Mouse (Mus musculus): Measurements from ENCODE around the gene Als2cr12. TPM values are rescaled to one million over a fixed set of nuclear protein-coding genes. Genes with fewer than 3 reads are reported as not detected.

Als2cr12 gene
- polyA plus RNA-seq, 2 experiments: 0.12 TPM; not detected in 1

DNA sequence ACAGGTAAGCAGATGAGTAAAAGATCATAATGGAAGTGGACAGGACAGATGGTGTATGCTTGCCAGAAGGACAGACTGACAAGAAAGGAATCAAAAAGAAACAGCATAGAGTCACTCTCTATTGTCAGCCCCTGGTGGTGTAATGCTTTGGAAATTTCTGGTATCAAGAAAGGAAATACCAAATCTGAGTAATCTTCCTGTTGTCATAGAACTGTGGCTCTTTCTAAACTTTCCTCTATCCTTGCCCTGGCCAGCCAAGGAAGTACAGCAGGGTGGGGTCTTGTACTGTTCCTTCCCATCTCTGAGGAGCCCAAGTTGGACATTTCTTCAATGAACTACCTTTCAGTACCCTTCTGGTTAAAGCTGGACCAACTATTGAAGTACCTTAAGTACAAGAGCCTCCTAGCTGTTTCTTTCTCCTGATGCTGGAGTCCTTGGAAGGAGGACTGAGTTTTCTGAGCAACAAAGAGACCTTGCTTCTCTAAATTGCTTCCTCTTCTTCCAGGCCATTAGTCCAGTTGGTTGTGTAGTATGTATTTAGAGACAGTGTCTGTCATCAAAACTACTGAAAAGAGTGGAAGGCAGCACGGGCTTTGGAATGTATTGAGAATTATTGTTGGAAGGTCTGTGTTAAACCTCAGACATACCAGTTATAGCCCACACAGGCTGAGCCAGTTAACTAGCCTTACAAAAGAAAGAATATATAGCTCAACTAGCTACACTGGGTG is 31.4 kb upstream of the Als2cr12 start:
- Histone ChIP-seq H3K9ac (ENCODE audit: low read depth, low read length, severe bottlenecking) (no peak overlapping the region), H3K4me3 (replicated peaks; ENCODE audit: low read length) (no peak overlapping the region), H3K9me3 (ENCODE audit: control insufficient read depth, low read length) (no peaks in the 10 kb centered on the region), H3K36me3 (ENCODE audit: control insufficient read depth, insufficient read depth, low read length) (peaks cover 51% of the 10 kb centered on the region), H3K27ac (replicated peaks; ENCODE audit: low read depth, low read length) (no peak overlapping the region), H3K4me2 (replicated peaks; ENCODE audit: low read depth, low read length, severe bottlenecking) (no peak overlapping the region), H3K27me3 (ENCODE audit: control insufficient read depth, insufficient read depth, low read length) (no peaks in the 10 kb centered on the region), H3K4me1 (ENCODE audit: control insufficient read depth, insufficient read depth, low read length) (peaks cover 13% of the 10 kb centered on the region)
- 90% methylated on average over 1 of the region's 1 CpGs for WGBS
- no peak for ATAC-seq (ENCODE audit: low FRiP score, low read depth)
- no peak for TF ChIP-seq POLR2A (IDR thresholded peaks at IDR 0.05; ENCODE audit: borderline replicate concordance, extremely low read depth, insufficient read depth, insufficient read length)
- DNase-seq (ENCODE audit: low spot score): no peak

DNA sequence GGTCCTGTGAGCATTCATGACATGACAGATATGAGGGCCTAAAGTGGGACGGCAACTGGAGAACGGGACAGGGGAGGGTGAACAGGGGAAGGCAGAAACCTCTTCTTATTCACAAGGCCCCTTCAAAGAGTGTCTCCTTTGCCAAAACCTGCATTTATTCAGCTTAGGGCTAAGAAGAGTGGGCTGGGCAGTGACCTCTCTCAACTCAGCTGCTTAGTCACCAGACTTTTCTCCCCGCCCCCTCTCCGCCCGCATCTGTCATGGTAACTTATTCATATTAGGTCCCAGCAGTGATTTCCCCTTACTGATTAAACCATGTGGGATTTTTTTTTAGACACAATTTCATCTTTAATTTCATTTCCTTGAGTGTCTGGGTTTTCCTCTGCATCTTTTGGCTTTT is 30.0 kb upstream of the Als2cr12 start:
- H3K4me1 ChIP-seq (ENCODE audit: control insufficient read depth, insufficient read depth, low read length): peaks cover 13% of the 10 kb centered on the region
- no peak overlapping the region for H3K4me2 ChIP-seq (replicated peaks; ENCODE audit: low read depth, low read length, severe bottlenecking)
- no peak for DNase-seq (ENCODE audit: low spot score)
- WGBS: 95% methylated on average over 5 of the region's 5 CpGs
- H3K9ac ChIP-seq (ENCODE audit: low read depth, low read length, severe bottlenecking): no peak overlapping the region
- no peak overlapping the region for H3K4me3 ChIP-seq (replicated peaks; ENCODE audit: low read length)
- H3K9me3 ChIP-seq (ENCODE audit: control insufficient read depth, low read length): no peaks in the 10 kb centered on the region
- H3K27me3 ChIP-seq (ENCODE audit: control insufficient read depth, insufficient read depth, low read length): no peaks in the 10 kb centered on the region
- TF ChIP-seq POLR2A (IDR thresholded peaks at IDR 0.05; ENCODE audit: borderline replicate concordance, extremely low read depth, insufficient read depth, insufficient read length): no peak
- H3K27ac ChIP-seq (replicated peaks; ENCODE audit: low read depth, low read length): no peak overlapping the region
- peaks cover 45% of the 10 kb centered on the region for H3K36me3 ChIP-seq (ENCODE audit: control insufficient read depth, insufficient read depth, low read length)
- no peak for ATAC-seq (ENCODE audit: low FRiP score, low read depth)

DNA sequence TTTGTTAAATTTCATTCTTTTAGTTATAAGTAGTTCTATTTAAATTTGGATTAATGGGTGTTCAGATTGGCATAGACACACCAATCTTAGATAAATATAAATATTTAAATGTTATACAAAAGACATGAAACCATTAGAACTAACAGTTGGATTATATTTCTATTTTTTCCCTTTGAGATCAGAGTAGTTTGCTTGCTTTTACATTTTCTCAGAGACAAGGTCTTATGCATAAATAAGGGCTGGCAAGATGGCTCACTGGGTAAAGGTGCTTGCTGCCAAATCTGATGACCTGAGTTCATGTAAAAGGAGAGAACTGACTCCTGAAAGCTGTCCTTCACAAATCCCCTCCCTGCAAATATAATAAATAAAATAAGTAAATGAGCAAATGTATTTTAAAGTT is 29.3 kb upstream of the Als2cr12 start:
- Histone ChIP-seq H3K4me1 (ENCODE audit: control insufficient read depth, insufficient read depth, low read length) (peaks cover 13% of the 10 kb centered on the region), H3K27me3 (ENCODE audit: control insufficient read depth, insufficient read depth, low read length) (no peaks in the 10 kb centered on the region), H3K9ac (ENCODE audit: low read depth, low read length, severe bottlenecking) (no peak overlapping the region), H3K4me2 (replicated peaks; ENCODE audit: low read depth, low read length, severe bottlenecking) (no peak overlapping the region), H3K36me3 (ENCODE audit: control insufficient read depth, insufficient read depth, low read length) (peaks cover 43% of the 10 kb centered on the region), H3K27ac (replicated peaks; ENCODE audit: low read depth, low read length) (no peak overlapping the region), H3K9me3 (ENCODE audit: control insufficient read depth, low read length) (no peaks in the 10 kb centered on the region), H3K4me3 (replicated peaks; ENCODE audit: low read length) (no peak overlapping the region)
- ATAC-seq (ENCODE audit: low FRiP score, low read depth): no peak
- no peak for TF ChIP-seq POLR2A (IDR thresholded peaks at IDR 0.05; ENCODE audit: borderline replicate concordance, extremely low read depth, insufficient read depth, insufficient read length)
- no peak for DNase-seq (ENCODE audit: low spot score)

DNA sequence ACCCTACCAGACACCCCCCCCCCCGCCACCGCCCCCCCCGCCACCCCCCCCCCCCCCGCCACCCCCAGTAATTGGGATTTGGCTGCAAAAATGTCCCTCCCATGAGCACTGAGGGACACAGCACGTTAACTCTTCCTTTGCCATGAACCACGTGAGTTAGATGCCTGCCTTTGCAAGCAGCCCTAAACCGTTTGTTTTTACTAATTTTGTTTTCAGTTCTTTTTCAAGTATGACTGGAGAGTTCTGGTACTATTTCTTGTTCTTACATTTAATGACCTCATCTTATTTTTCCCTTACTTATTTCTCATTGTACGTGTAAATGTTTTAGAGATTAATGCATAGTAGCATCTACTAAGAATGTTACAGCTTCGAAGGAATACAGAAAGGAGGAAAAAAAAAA is 28.7 kb upstream of the Als2cr12 start:
- Histone ChIP-seq H3K4me3 (replicated peaks; ENCODE audit: low read length) (no peak overlapping the region), H3K4me2 (replicated peaks; ENCODE audit: low read depth, low read length, severe bottlenecking) (no peak overlapping the region), H3K27ac (replicated peaks; ENCODE audit: low read depth, low read length) (no peak overlapping the region), H3K36me3 (ENCODE audit: control insufficient read depth, insufficient read depth, low read length) (peaks cover 38% of the 10 kb centered on the region), H3K9ac (ENCODE audit: low read depth, low read length, severe bottlenecking) (no peak overlapping the region), H3K27me3 (ENCODE audit: control insufficient read depth, insufficient read depth, low read length) (no peaks in the 10 kb centered on the region), H3K9me3 (ENCODE audit: control insufficient read depth, low read length) (no peaks in the 10 kb centered on the region), H3K4me1 (ENCODE audit: control insufficient read depth, insufficient read depth, low read length) (peaks cover 13% of the 10 kb centered on the region)
- TF ChIP-seq POLR2A (IDR thresholded peaks at IDR 0.05; ENCODE audit: borderline replicate concordance, extremely low read depth, insufficient read depth, insufficient read length): no peak
- DNase-seq (ENCODE audit: low spot score) (no peak), ATAC-seq (ENCODE audit: low FRiP score, low read depth) (no peak)
- 51% methylated on average over 4 of the region's 9 CpGs for WGBS

DNA sequence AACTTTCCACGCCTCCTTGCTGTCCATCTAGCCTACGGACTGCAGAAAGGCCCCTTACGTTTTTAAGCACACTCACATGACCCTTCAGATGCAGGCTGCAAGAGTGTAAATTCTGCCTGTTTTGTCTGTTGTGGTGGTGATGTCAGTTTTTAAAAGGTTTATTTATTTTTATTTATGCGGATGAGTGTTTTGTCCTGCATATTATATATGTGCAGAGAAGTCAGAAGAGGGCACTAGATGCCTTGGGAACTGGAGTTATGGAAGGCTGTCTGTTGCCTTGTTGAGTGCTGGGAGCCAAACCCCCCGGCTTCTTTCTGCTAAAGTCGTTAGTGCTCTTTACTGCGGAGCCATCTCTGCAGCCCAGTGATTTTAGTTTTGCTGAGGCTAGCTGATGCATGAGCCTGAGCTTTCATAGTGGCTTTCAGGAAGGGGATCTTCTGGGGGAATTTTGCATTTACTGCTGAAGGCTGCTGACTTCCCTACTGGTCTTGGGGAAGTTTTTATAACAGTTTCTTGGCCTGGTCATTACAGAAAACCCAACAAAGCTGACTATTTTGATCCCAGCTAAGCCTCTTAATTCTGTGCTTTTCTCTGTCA is 28.1 kb upstream of the Als2cr12 start:
- no peak overlapping the region for H3K9ac ChIP-seq (ENCODE audit: low read depth, low read length, severe bottlenecking)
- no peak overlapping the region for H3K4me3 ChIP-seq (replicated peaks; ENCODE audit: low read length)
- H3K9me3 ChIP-seq (ENCODE audit: control insufficient read depth, low read length): no peaks in the 10 kb centered on the region
- DNase-seq (ENCODE audit: low spot score) (no peak), ATAC-seq (ENCODE audit: low FRiP score, low read depth) (peak; percentile 57; the same call in 1 of the 2 replicates)
- WGBS: 50% methylated on average over 7 of the region's 7 CpGs
- TF ChIP-seq POLR2A (IDR thresholded peaks at IDR 0.05; ENCODE audit: borderline replicate concordance, extremely low read depth, insufficient read depth, insufficient read length): no peak
- H3K4me2 ChIP-seq (replicated peaks; ENCODE audit: low read depth, low read length, severe bottlenecking): peak overlapping the region; percentile 11; the same call in 1 of the 2 replicates
- H3K36me3 ChIP-seq (ENCODE audit: control insufficient read depth, insufficient read depth, low read length): peaks cover 34% of the 10 kb centered on the region
- peaks cover 13% of the 10 kb centered on the region for H3K4me1 ChIP-seq (ENCODE audit: control insufficient read depth, insufficient read depth, low read length)
- peak overlapping the region; percentile 35; the same call in 1 of the 2 replicates for H3K27ac ChIP-seq (replicated peaks; ENCODE audit: low read depth, low read length)
- H3K27me3 ChIP-seq (ENCODE audit: control insufficient read depth, insufficient read depth, low read length): no peaks in the 10 kb centered on the region
